Mouse (Mus musculus) bone marrow, adult 2 months (tissue): Measurements from ENCODE around the gene Taf6l.

Experiments
- CTCF ChIP-seq: fragments of 200-500 bp; IDR thresholded peaks from 2 replicates; pipeline ENCODE4 v1.5.1; 2011; ENCODE audit warnings: low read length, control low read depth; ENCODE audit not compliant: control insufficient read depth, insufficient read depth
- POLR2A ChIP-seq: fragments of 200-500 bp; IDR thresholded peaks from 2 replicates; pipeline ENCODE4 v1.6.1; 2011; ENCODE audit warnings: low read depth, mild to moderate bottlenecking, control low read depth, low read length, borderline replicate concordance; ENCODE audit not compliant: control insufficient read depth

DNA sequence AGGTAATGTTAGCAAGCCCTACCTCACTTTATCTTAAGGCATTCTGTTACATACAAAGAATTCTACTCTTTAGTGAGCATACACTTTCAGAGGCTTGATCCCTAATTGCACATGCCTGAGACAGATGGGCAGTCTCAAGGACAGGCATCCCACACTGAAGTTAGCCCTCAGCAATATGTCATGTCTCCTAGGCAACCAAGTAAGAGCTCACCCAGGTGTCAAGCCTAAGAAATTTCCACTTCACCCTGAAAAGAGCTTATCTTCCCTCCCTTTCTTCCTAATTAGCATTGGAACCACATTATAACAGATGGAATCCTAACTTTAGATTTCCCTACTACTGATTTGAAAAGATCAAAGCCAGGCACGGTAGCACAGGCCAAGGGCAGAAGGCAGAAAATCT lies 3.0 kb upstream of the Taf6l start:
- TF ChIP-seq CTCF = no peak
- no peak for TF ChIP-seq POLR2A
